Mouse (Mus musculus): ENCODE measurements around the gene Actr1b. TPM values are rescaled to one million over a fixed set of nuclear protein-coding genes. Genes with fewer than 3 reads are reported as not detected.

The Actr1b gene
- polyA plus RNA-seq (2014; fragmentation: Nextera tagmentation; extraction: Ambion mirVana): 108 and 123 TPM in 2 replicates

- no peaks in the 10 kb centered on the region for H3K36me3 ChIP-seq (ENCODE audit: control insufficient read depth, insufficient read depth, low read length)
- H3K27ac ChIP-seq (replicated peaks; ENCODE audit: low read depth, low read length): no peak within 1 kb of the TSS
- H3K9ac ChIP-seq (ENCODE audit: low read length): no peak within 1 kb of the TSS
- DNase-seq (ENCODE audit: low spot score) (no peak), ATAC-seq (ENCODE audit: insufficient number of reproducible peaks, low FRiP score, low TSS enrichment, low read depth) (no peak)
- no peaks in the 10 kb centered on the region for H3K4me1 ChIP-seq (ENCODE audit: control insufficient read depth, insufficient read depth, low read length)
- H3K4me3 ChIP-seq (ENCODE audit: low read depth, low read length): no peak within 1 kb of the TSS
- 86% methylated on average over 5 of the region's 5 CpGs for WGBS
- no peak within 1 kb of the TSS for H3K4me2 ChIP-seq (ENCODE audit: low read depth, severe bottlenecking)
- no peaks in the 10 kb centered on the region for H3K27me3 ChIP-seq (ENCODE audit: control insufficient read depth, insufficient read depth, low read length)
- H3K9me3 ChIP-seq (ENCODE audit: control insufficient read depth, low read length): no peaks in the 10 kb centered on the region
Measured at GRCm38 (mm10) chr1:36714311-36714710, at the start of gene Actr1b. Gene Actr1b, minus strand, starts transcription at chr1:36714422.

DNA sequence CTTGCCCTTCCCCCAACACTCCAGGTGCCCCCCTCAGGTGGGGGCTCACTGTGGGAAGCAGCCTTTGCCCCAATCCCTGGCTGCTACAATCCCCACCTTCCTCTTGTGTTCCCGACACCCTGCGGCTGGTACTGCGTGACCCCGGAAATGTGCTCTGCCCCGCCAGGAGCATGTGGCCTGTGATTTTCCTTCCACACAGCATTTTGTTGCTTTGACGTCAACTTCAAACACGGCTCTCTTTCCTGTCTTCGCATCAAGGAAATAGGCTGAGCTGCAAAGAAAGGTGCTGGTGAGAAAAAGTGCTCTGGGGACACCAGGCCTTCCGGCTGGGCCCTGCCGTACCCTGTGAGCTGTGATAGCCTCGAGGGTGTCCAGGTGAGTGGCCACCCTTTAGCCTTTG, 47.3 kb upstream of the Actr1b start, which contains the start of gene Zap70:
TSS of gene Zap70 (plus strand) at position 231 of the 400 bp plus-strand sequence.
- Histone ChIP-seq H3K27me3 (ENCODE audit: control insufficient read depth, insufficient read depth, low read length) (no peaks in the 10 kb centered on the region), H3K4me2 (ENCODE audit: low read depth, severe bottlenecking) (no peak within 1 kb of the TSS), H3K27ac (replicated peaks; ENCODE audit: low read depth, low read length) (no peak within 1 kb of the TSS), H3K4me1 (ENCODE audit: control insufficient read depth, insufficient read depth, low read length) (no peaks in the 10 kb centered on the region), H3K4me3 (ENCODE audit: low read depth, low read length) (no peak within 1 kb of the TSS), H3K9me3 (ENCODE audit: control insufficient read depth, low read length) (no peaks in the 10 kb centered on the region), H3K36me3 (ENCODE audit: control insufficient read depth, insufficient read depth, low read length) (no peaks in the 10 kb centered on the region), H3K9ac (ENCODE audit: low read length) (no peak within 1 kb of the TSS)
- ATAC-seq (ENCODE audit: insufficient number of reproducible peaks, low FRiP score, low TSS enrichment, low read depth): no peak
- 80% methylated on average over 11 of the region's 11 CpGs for WGBS
- no peak for DNase-seq (ENCODE audit: low spot score)

DNA sequence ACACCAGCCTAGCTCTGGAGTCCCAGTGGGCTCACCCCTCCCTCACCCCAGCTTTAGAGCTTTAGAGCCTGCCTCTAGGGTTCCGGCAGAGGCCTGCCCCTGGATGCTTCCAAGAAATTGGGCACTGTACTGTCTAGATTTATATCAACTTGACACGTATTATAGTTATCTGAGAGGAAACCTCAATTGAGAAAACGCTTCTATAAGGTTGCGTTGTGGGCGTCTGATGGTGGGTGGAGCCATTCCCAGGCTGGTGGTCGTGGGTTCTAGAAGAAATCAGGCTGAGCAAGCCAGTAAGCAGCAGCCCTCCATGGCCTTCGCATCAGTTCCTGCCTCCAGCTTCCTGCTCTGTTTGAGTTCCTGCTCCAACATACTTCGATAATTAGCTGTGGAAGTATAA, 46.8 kb upstream of the Actr1b start:
- 87% methylated on average over 8 of the region's 8 CpGs for WGBS

DNA sequence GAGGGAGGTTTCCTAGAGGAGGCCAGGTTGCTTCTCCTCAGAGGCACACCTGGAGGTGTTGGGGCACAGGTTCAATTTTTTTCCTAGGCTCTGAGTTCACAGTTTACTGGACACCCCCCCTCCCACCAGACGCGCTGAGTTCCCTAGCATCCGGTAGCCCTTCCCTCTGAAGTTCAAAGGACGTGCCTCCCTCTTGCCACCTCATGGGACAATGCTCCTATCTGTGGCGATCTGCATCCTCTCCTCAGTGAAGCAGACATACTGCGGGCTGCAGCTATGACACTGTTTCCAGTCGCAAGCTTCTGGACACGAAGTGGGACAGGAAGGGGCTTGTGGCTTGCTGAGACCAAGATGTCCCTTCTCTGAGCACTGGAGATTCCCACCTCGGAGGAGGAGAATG, 46.2 kb upstream of the Actr1b start:
- no peaks in the 10 kb centered on the region for H3K9me3 ChIP-seq (ENCODE audit: control insufficient read depth, low read length)
- no peak for DNase-seq (ENCODE audit: low spot score)
- no peaks in the 10 kb centered on the region for H3K36me3 ChIP-seq (ENCODE audit: control insufficient read depth, insufficient read depth, low read length)
- no peak for ATAC-seq (ENCODE audit: insufficient number of reproducible peaks, low FRiP score, low TSS enrichment, low read depth)
- H3K27me3 ChIP-seq (ENCODE audit: control insufficient read depth, insufficient read depth, low read length): no peaks in the 10 kb centered on the region
- 71% methylated on average over 9 of the region's 9 CpGs for WGBS
- no peak overlapping the region for H3K9ac ChIP-seq (ENCODE audit: low read length)
- H3K27ac ChIP-seq (replicated peaks; ENCODE audit: low read depth, low read length): no peak overlapping the region
- no peak overlapping the region for H3K4me3 ChIP-seq (ENCODE audit: low read depth, low read length)
- H3K4me2 ChIP-seq (ENCODE audit: low read depth, severe bottlenecking): no peak overlapping the region
- H3K4me1 ChIP-seq (ENCODE audit: control insufficient read depth, insufficient read depth, low read length): no peaks in the 10 kb centered on the region

More for the DNA sequence above, 46.8 kb upstream of the Actr1b start:
- no peak overlapping the region for H3K27ac ChIP-seq (replicated peaks; ENCODE audit: low read depth, low read length)
- DNase-seq (ENCODE audit: low spot score): no peak
- no peak for ATAC-seq (ENCODE audit: insufficient number of reproducible peaks, low FRiP score, low TSS enrichment, low read depth)
- H3K27me3 ChIP-seq (ENCODE audit: control insufficient read depth, insufficient read depth, low read length): no peaks in the 10 kb centered on the region
- H3K9me3 ChIP-seq (ENCODE audit: control insufficient read depth, low read length): no peaks in the 10 kb centered on the region
- no peak overlapping the region for H3K4me2 ChIP-seq (ENCODE audit: low read depth, severe bottlenecking)
- H3K4me1 ChIP-seq (ENCODE audit: control insufficient read depth, insufficient read depth, low read length): no peaks in the 10 kb centered on the region
- no peaks in the 10 kb centered on the region for H3K36me3 ChIP-seq (ENCODE audit: control insufficient read depth, insufficient read depth, low read length)
- no peak overlapping the region for H3K4me3 ChIP-seq (ENCODE audit: low read depth, low read length)
- no peak overlapping the region for H3K9ac ChIP-seq (ENCODE audit: low read length)

GRCm38 (mm10) chr1:36759076-36759475, 44.9 kb upstream of the Actr1b start:
- ATAC-seq (ENCODE audit: insufficient number of reproducible peaks, low FRiP score, low TSS enrichment, low read depth): no peak
- 85% methylated on average over 18 of the region's 18 CpGs for WGBS

DNA sequence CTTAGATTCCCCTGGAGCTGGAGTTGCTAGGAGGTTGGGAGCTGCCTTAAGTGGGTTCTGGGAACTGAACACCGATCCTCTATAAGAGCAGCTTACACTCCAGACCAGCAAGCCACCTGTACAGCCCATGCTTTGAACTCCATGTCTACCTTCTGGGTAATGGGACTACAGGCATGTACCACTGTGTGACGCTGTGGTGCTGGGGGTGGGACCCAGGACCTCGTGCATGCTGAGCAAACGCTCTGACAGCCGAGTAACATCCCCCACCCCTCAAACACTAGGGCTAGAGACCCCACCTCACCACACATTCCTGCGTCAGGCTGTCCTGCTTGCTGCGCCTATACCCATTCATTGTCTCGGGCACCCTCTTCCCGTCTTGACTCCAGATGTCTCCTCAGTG, 44.3 kb upstream of the Actr1b start:
- H3K27me3 ChIP-seq (ENCODE audit: control insufficient read depth, insufficient read depth, low read length): no peaks in the 10 kb centered on the region
- WGBS: 85% methylated on average over 9 of the region's 9 CpGs
- H3K9me3 ChIP-seq (ENCODE audit: control insufficient read depth, low read length): no peaks in the 10 kb centered on the region
- no peak overlapping the region for H3K27ac ChIP-seq (replicated peaks; ENCODE audit: low read depth, low read length)
- no peak for DNase-seq (ENCODE audit: low spot score)
- H3K4me3 ChIP-seq (ENCODE audit: low read depth, low read length): no peak overlapping the region
- no peaks in the 10 kb centered on the region for H3K36me3 ChIP-seq (ENCODE audit: control insufficient read depth, insufficient read depth, low read length)
- H3K9ac ChIP-seq (ENCODE audit: low read length): no peak overlapping the region
- no peaks in the 10 kb centered on the region for H3K4me1 ChIP-seq (ENCODE audit: control insufficient read depth, insufficient read depth, low read length)
- no peak; the same call in 1 of the 2 replicates for ATAC-seq (ENCODE audit: insufficient number of reproducible peaks, low FRiP score, low TSS enrichment, low read depth)
- no peak overlapping the region for H3K4me2 ChIP-seq (ENCODE audit: low read depth, severe bottlenecking)

More at GRCm38 (mm10) chr1:36759076-36759475, 44.9 kb upstream of the Actr1b start:
- Histone ChIP-seq H3K36me3 (ENCODE audit: control insufficient read depth, insufficient read depth, low read length) (no peaks in the 10 kb centered on the region), H3K4me1 (ENCODE audit: control insufficient read depth, insufficient read depth, low read length) (no peaks in the 10 kb centered on the region), H3K27me3 (ENCODE audit: control insufficient read depth, insufficient read depth, low read length) (no peaks in the 10 kb centered on the region), H3K9ac (ENCODE audit: low read length) (no peak overlapping the region), H3K27ac (replicated peaks; ENCODE audit: low read depth, low read length) (no peak overlapping the region), H3K4me3 (ENCODE audit: low read depth, low read length) (no peak overlapping the region), H3K4me2 (ENCODE audit: low read depth, severe bottlenecking) (no peak overlapping the region), H3K9me3 (ENCODE audit: control insufficient read depth, low read length) (no peaks in the 10 kb centered on the region)
- DNase-seq (ENCODE audit: low spot score): no peak

DNA sequence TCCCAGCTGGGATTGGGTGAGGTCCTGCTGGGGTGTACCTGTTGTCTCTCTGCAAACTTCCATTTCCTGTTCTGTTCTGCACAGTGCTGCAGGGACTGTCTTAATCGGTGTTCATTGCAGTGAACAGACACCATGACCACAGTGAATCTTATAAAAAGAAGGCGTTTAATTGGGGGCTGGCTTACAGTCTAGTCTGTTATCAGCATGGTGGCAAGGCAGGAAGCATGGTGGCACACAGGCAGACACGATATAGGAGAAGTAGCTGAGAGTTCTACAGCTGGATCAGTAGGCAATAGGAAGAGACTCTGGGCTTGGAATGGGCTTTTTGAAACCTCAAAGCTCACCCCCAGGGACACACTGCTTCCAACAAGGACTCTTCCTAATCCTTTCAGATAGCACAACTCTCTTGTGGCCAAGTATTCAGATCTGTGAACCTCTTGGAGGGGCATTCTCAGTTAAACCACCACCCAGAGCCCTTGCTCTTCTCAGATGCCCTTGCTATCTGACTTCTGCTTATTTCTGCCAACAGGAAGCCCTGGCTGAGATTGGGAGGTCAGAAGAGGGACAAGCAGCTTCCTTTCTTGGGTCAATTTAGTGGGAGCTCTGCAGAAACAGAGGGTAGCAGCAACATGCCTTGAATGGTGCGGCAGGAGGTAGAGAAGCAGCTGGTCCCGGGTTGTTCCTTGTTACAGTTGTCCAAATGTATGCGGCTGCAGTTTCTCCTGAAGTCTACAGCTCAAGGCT, 39.9 kb upstream of the Actr1b start:
- Histone ChIP-seq H3K4me1 (ENCODE audit: control insufficient read depth, insufficient read depth, low read length) (no peaks in the 10 kb centered on the region), H3K9ac (ENCODE audit: low read length) (no peak overlapping the region), H3K4me2 (ENCODE audit: low read depth, severe bottlenecking) (no peak overlapping the region), H3K36me3 (ENCODE audit: control insufficient read depth, insufficient read depth, low read length) (no peaks in the 10 kb centered on the region), H3K27me3 (ENCODE audit: control insufficient read depth, insufficient read depth, low read length) (no peaks in the 10 kb centered on the region), H3K9me3 (ENCODE audit: control insufficient read depth, low read length) (no peaks in the 10 kb centered on the region), H3K4me3 (ENCODE audit: low read depth, low read length) (no peak overlapping the region), H3K27ac (replicated peaks; ENCODE audit: low read depth, low read length) (no peak overlapping the region)
- no peak for DNase-seq (ENCODE audit: low spot score)
- 78% methylated on average over 6 of the region's 6 CpGs for WGBS
- ATAC-seq (ENCODE audit: insufficient number of reproducible peaks, low FRiP score, low TSS enrichment, low read depth): no peak

- Histone ChIP-seq H3K27me3 (ENCODE audit: control insufficient read depth, insufficient read depth, low read length) (no peaks in the 10 kb centered on the region), H3K36me3 (ENCODE audit: control insufficient read depth, insufficient read depth, low read length) (no peaks in the 10 kb centered on the region), H3K4me1 (ENCODE audit: control insufficient read depth, insufficient read depth, low read length) (peaks cover 3% of the 10 kb centered on the region; the same call in 1 of the 2 replicates), H3K27ac (replicated peaks; ENCODE audit: low read depth, low read length) (no peak overlapping the region), H3K9ac (ENCODE audit: low read length) (no peak overlapping the region), H3K4me2 (ENCODE audit: low read depth, severe bottlenecking) (no peak overlapping the region), H3K4me3 (ENCODE audit: low read depth, low read length) (no peak overlapping the region), H3K9me3 (ENCODE audit: control insufficient read depth, low read length) (no peaks in the 10 kb centered on the region)
- no peak for ATAC-seq (ENCODE audit: insufficient number of reproducible peaks, low FRiP score, low TSS enrichment, low read depth)
- peak; percentile 76 for DNase-seq (ENCODE audit: low spot score)
- 48% methylated on average over 15 of the region's 15 CpGs for WGBS
Measured at GRCm38 (mm10) chr1:36746452-36746851, 32.2 kb upstream of the Actr1b start.

Measured in limb, embryonic 11.5 days (tissue).